Mouse (Mus musculus) thymus, adult 2 months (tissue): ENCODE data around the gene Kank1.

Experiments
- CTCF ChIP-seq: fragments of 200-500 bp; IDR thresholded peaks from 2 replicates; pipeline ENCODE4 v1.5.1; 2012; ENCODE audit warnings: mild to moderate bottlenecking, control low read depth, low read length, moderate library complexity, borderline replicate concordance; ENCODE audit not compliant: control insufficient read depth, poor library complexity, insufficient read depth; ENCODE audit errors: extremely low read depth
- POLR2A ChIP-seq: fragments of 200-500 bp; IDR thresholded peaks from 2 replicates; pipeline ENCODE4 v1.6.1; 2012; ENCODE audit warnings: mild to moderate bottlenecking, low read length, control low read depth, moderate library complexity; ENCODE audit not compliant: control insufficient read depth, poor library complexity, insufficient read depth; ENCODE audit errors: extremely low read depth

- TF ChIP-seq POLR2A (no peak), CTCF (peak; percentile 17; the same call in 1 of the 2 replicates)
Measured at GRCm38 (mm10) chr19:25450869-25451629, 214.3 kb downstream of the Kank1 start.
